Mouse (Mus musculus) heart, adult 8-10 months (tissue): ENCODE data around the gene Olfm1. TPM values are rescaled to one million over a fixed set of nuclear protein-coding genes. Genes with fewer than 3 reads are reported as not detected.

Experiments
- DNase-seq: peaks from one replicate; pipeline ENCODE4 v3.0.0; 2022; ENCODE audit warnings: low spot score
- total RNA-seq, 4 experiments: library from RNA; stranded (reverse); gene quantifications; 2 replicates each; pipeline ENCODE4 v1.2.4; 2022

Gene Olfm1
- total RNA-seq, 4 experiments from 2014 or later = 7.3 to 10.8 (median 10.6) TPM

GRCm38 (mm10) chr2:28204677-28205466, 12.1 kb downstream of the Olfm1 start:
- DNase-seq = no peak

GRCm38 (mm10) chr2:28205467-28205805, 12.6 kb downstream of the Olfm1 start:
- DNase-seq = peak; percentile 85

GRCm38 (mm10) chr2:28205870-28206421, 13.2 kb downstream of the Olfm1 start:
- DNase-seq = peak; percentile 9

GRCm38 (mm10) chr2:28206472-28206871, 13.7 kb downstream of the Olfm1 start:
- DNase-seq = no peak

- DNase-seq = no peak
Measured at GRCm38 (mm10) chr2:28207200-28207750, 14.5 kb downstream of the Olfm1 start.

- no peak for DNase-seq
Measured at GRCm38 (mm10) chr2:28208130-28208745, 15.4 kb downstream of the Olfm1 start.

- no peak for DNase-seq
Measured at GRCm38 (mm10) chr2:28209211-28209610, 16.4 kb downstream of the Olfm1 start.

- no peak for DNase-seq
Measured at GRCm38 (mm10) chr2:28209653-28210052, 16.9 kb downstream of the Olfm1 start.

GRCm38 (mm10) chr2:28210273-28210672, 17.5 kb downstream of the Olfm1 start:
- DNase-seq = no peak

- no peak for DNase-seq
Measured at GRCm38 (mm10) chr2:28211531-28212281, 18.9 kb downstream of the Olfm1 start.

GRCm38 (mm10) chr2:28212911-28213310, 20.1 kb downstream of the Olfm1 start:
- DNase-seq = no peak

GRCm38 (mm10) chr2:28216211-28216775, 23.5 kb downstream of the Olfm1 start:
- no peak for DNase-seq

- no peak for DNase-seq
Measured at GRCm38 (mm10) chr2:28217783-28218182, 25.0 kb downstream of the Olfm1 start.

- DNase-seq = peak; percentile 54
Measured at GRCm38 (mm10) chr2:28218651-28219356, 26.0 kb downstream of the Olfm1 start.

- no peak for DNase-seq
Measured at GRCm38 (mm10) chr2:28219625-28220024, 26.8 kb downstream of the Olfm1 start.

GRCm38 (mm10) chr2:28221803-28222202, 29.0 kb downstream of the Olfm1 start:
- no peak for DNase-seq

- DNase-seq = no peak
Measured at GRCm38 (mm10) chr2:28224819-28225218, 32.0 kb downstream of the Olfm1 start.

- DNase-seq = no peak
Measured at GRCm38 (mm10) chr2:28225906-28226305, 33.1 kb downstream of the Olfm1 start.

- DNase-seq = no peak
Measured at GRCm38 (mm10) chr2:28226971-28227370, 34.2 kb downstream of the Olfm1 start.

GRCm38 (mm10) chr2:28227589-28228191, 34.9 kb downstream of the Olfm1 start:
- no peak for DNase-seq

GRCm38 (mm10) chr2:28228364-28228763, 35.6 kb downstream of the Olfm1 start:
- DNase-seq = no peak
